Comparison of ENCODE assay signal across 8 mouse cellular contexts in the genomic region with DNA sequence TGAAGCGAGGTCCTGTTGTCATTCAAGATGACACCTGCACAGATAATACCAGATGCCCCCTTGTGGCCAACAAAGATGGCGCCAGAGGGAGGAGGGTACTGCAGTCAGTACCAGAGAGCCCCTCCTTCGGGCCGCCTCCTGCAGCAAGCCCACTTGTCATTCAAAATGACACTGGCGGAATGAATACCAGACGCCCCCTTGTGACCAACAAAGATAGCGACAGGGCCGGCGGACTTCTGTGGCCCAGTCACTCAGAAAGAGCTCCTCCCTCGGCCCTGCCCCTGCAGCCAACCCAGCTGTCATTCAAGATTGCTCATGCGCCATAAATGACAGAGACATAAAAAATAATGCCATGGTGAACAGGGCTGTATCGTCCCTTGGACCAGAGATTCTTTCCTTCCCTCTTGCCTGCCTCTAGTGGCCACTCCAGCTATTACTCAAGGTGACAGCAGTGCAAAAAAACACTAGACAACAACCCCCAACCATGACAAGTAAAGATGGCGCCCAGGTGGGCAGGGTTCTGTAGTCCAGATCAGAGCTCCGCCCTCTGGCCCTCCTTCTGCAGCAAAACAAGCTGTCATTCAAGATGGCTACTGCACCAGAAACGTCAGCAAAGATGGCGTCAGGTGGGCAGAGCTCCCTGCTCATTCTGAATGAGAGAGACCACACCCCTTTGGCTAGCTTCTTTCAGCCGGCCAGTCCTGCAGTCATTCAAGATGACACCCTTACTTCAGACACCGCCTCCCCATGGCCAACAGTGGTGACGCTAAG. TPM values are rescaled to one million over a fixed set of nuclear protein-coding genes. Genes with fewer than 3 reads are reported as not detected.
DNase-seq lines count a peak whose midpoint lies in the region; ATAC-seq and TF ChIP-seq lines count a peak whose summit lies in the region.

No protein-coding gene starts in this region.

- H3K4me2 ChIP-seq in forebrain, embryonic 15.5 days (replicated peaks), result peak overlapping the region; percentile 44
- H3K4me2 ChIP-seq in heart, postnatal 0 days (ENCODE audit: low read depth, low read length), result peak overlapping the region; percentile 43
- H3K4me2 ChIP-seq in liver, embryonic 14.5 days (ENCODE audit: low read depth), result peak overlapping the region; percentile 26

- H3K4me3 ChIP-seq in forebrain, embryonic 15.5 days, result peak overlapping the region; percentile 60
- H3K4me3 ChIP-seq in heart, postnatal 0 days (ENCODE audit: low read depth, low read length), result peak overlapping the region; percentile 34
- peak overlapping the region; percentile 21 to 58; a peak in 3 of 4 replicates for H3K4me3 ChIP-seq in liver, embryonic 14.5 days (ENCODE audit: insufficient read depth in 1 of 2, low read depth in 2 of 2, low read length in 2 of 2)

- peak; percentile 63; the same call in 1 of the 2 replicates for TF ChIP-seq EP300 in heart, postnatal 0 days (IDR thresholded peaks at IDR 0.05; ENCODE audit: low read depth)
- TF ChIP-seq EP300 in liver, embryonic 14.5 days (IDR thresholded peaks at IDR 0.05; ENCODE audit: low read depth), result no peak

- no peaks in the 10 kb centered on the region for H3K27me3 ChIP-seq in forebrain, embryonic 15.5 days
- no peaks in the 10 kb centered on the region for H3K27me3 ChIP-seq in heart, postnatal 0 days (ENCODE audit: control insufficient read depth, insufficient read depth, low read length)
- H3K27me3 ChIP-seq in liver, embryonic 14.5 days (ENCODE audit: control insufficient read depth, insufficient read depth, low read length), result peaks cover 3% of the 10 kb centered on the region; the same call in 1 of the 2 replicates

- H3K36me3 ChIP-seq in forebrain, embryonic 15.5 days, result peaks cover 16% of the 10 kb centered on the region; the same call in 1 of the 2 replicates
- H3K36me3 ChIP-seq in heart, postnatal 0 days (replicated peaks; ENCODE audit: control insufficient read depth, insufficient read depth, low read length), result 0 out of 2 replicates have a peak, but pooled peaks cover 22% of the 10 kb centered on the region
- H3K36me3 ChIP-seq in liver, embryonic 14.5 days (replicated peaks; ENCODE audit: control insufficient read depth, insufficient read depth, low read depth), result no peaks in the 10 kb centered on the region; the same call in 1 of the 2 replicates

- DNase-seq in MN1 (ENCODE audit: low spot score), result peak; percentile 90
- DNase-seq in heart, postnatal 0 days (ENCODE audit: low spot score), result peak; percentile 90
- peak; percentile 85 to 92 for DNase-seq in kidney, postnatal 4 days
- peak; percentile 39 to 62 (median 59) for DNase-seq in liver, embryonic 14.5 days (ENCODE audit: low read depth in 3 of 3, low spot score in 3 of 3)
- peak; percentile 87 for DNase-seq in ovary, adult 18-20 months (ENCODE audit: low spot score)
- no peak for DNase-seq in spleen, adult 18-20 months

- ATAC-seq in cerebellum, adult (ENCODE audit: insufficient number of reproducible peaks, low FRiP score, low TSS enrichment), result peak; percentile 46
- ATAC-seq in forebrain, embryonic 15.5 days (replicated peaks), result peak; percentile 68
- peak; percentile 54 for ATAC-seq in heart, postnatal 0 days (ENCODE audit: insufficient read depth, low read depth)
- ATAC-seq in liver, embryonic 14.5 days (ENCODE audit: insufficient read depth), result peak; percentile 25

- TF ChIP-seq CTCF in heart, postnatal 0 days (IDR thresholded peaks at IDR 0.05; ENCODE audit: low read depth), result peak; percentile 50
- peak; percentile 47 for TF ChIP-seq CTCF in liver, embryonic 14.5 days (IDR thresholded peaks at IDR 0.05; ENCODE audit: low read depth)

- peaks cover 19% of the 10 kb centered on the region for H3K9me3 ChIP-seq in forebrain, embryonic 15.5 days
- 0 out of 2 replicates have a peak, but pooled peaks cover 14% of the 10 kb centered on the region for H3K9me3 ChIP-seq in heart, postnatal 0 days (replicated peaks; ENCODE audit: control insufficient read depth, low read length)
- peaks cover 6% of the 10 kb centered on the region for H3K9me3 ChIP-seq in liver, embryonic 14.5 days (ENCODE audit: control insufficient read depth, low read length)

- H3K4me1 ChIP-seq in forebrain, embryonic 15.5 days, result no peaks in the 10 kb centered on the region; the same call in 1 of the 2 replicates
- H3K4me1 ChIP-seq in heart, postnatal 0 days (ENCODE audit: control insufficient read depth, insufficient read depth), result no peaks in the 10 kb centered on the region
- no peaks in the 10 kb centered on the region; a peak in 1 of 4 replicates for H3K4me1 ChIP-seq in liver, embryonic 14.5 days (replicated peaks; ENCODE audit: control insufficient read depth in 2 of 2, insufficient read depth in 2 of 2, low read length in 1 of 2)

- WGBS in forebrain, embryonic 15.5 days, result 50% methylated on average over 19 of the region's 19 CpGs
- WGBS in heart, postnatal 0 days, result 48% methylated on average over 19 of the region's 19 CpGs
- WGBS in liver, embryonic 14.5 days (ENCODE audit: insufficient replicate concordance), result 42% methylated on average over 19 of the region's 19 CpGs

- 0 out of 2 replicates have a peak overlapping the region, but pooled peaks have one; percentile 22 for H3K9ac ChIP-seq in forebrain, embryonic 15.5 days (replicated peaks)
- H3K9ac ChIP-seq in heart, postnatal 0 days (replicated peaks; ENCODE audit: low read depth, low read length), result no peak overlapping the region
- no peak overlapping the region for H3K9ac ChIP-seq in liver, embryonic 14.5 days (replicated peaks)

- H3K27ac ChIP-seq in forebrain, embryonic 15.5 days (replicated peaks), result peak overlapping the region; percentile 98
- peak overlapping the region; percentile 87 for H3K27ac ChIP-seq in heart, postnatal 0 days (ENCODE audit: low read depth)
- H3K27ac ChIP-seq in liver, embryonic 14.5 days, result no peak overlapping the region; the same call in 1 of the 2 replicates

RNA-seq across cellular contexts. Expression of a gene that starts 2.7 kb away (rescaled TPM):
- polyA plus RNA-seq in forebrain, embryonic 15.5 days (2015; fragmentation: Nextera tagmentation; extraction: Ambion mirVana), result 51.1 and 58.7 TPM in 2 replicates
- total RNA-seq in heart, postnatal 0 days (2014; rRNA removed; ENCODE audit: low replicate concordance), result 53.7 and 55.9 TPM in 2 replicates
- polyA plus RNA-seq in heart, postnatal 0 days (2015; fragmentation: Nextera tagmentation; extraction: Ambion mirVana), result 26.3 and 28.5 TPM in 2 replicates
- polyA plus RNA-seq in liver, embryonic 14.5 days (2012; rRNA removed), result 12.8 and 19.3 TPM in 2 replicates
- polyA plus RNA-seq in liver, embryonic 14.5 days (2014; fragmentation: Nextera tagmentation; extraction: Ambion mirVana), result 32.5 and 35.9 TPM in 2 replicates

RNA-seq across cellular contexts. Expression of a gene that starts 2.8 kb away (rescaled TPM):
- polyA plus RNA-seq in forebrain, embryonic 15.5 days (2015; fragmentation: Nextera tagmentation; extraction: Ambion mirVana), result 22.4 and 26.1 TPM in 2 replicates
- 3.1 and 3.2 TPM in 2 replicates for total RNA-seq in heart, postnatal 0 days (2014; rRNA removed; ENCODE audit: low replicate concordance)
- 1.7 and 2.2 TPM in 2 replicates for polyA plus RNA-seq in heart, postnatal 0 days (2015; fragmentation: Nextera tagmentation; extraction: Ambion mirVana)
- 1.7 and 1.8 TPM in 2 replicates for polyA plus RNA-seq in liver, embryonic 14.5 days (2012; rRNA removed)
- polyA plus RNA-seq in liver, embryonic 14.5 days (2014; fragmentation: Nextera tagmentation; extraction: Ambion mirVana), result 1.0 and 1.1 TPM in 2 replicates

RNA-seq across cellular contexts. Expression of a gene that starts 31.3 kb away (rescaled TPM):
- 3.2 and 3.7 TPM in 2 replicates for polyA plus RNA-seq in forebrain, embryonic 15.5 days (2015; fragmentation: Nextera tagmentation; extraction: Ambion mirVana)
- total RNA-seq in heart, postnatal 0 days (2014; rRNA removed; ENCODE audit: low replicate concordance), result 5.6 and 10.7 TPM in 2 replicates
- 1.3 and 1.6 TPM in 2 replicates for polyA plus RNA-seq in heart, postnatal 0 days (2015; fragmentation: Nextera tagmentation; extraction: Ambion mirVana)
- polyA plus RNA-seq in liver, embryonic 14.5 days (2012; rRNA removed), result 3.6 and 4.3 TPM in 2 replicates
- 0.72 and 1.1 TPM in 2 replicates for polyA plus RNA-seq in liver, embryonic 14.5 days (2014; fragmentation: Nextera tagmentation; extraction: Ambion mirVana)

Comparison
In these comparisons a context has a peak if more than half of its experiments do, and no peak if none do; other contexts are left out.
1. DNase-seq: peak in MN1 (single experiment), heart, postnatal 0 days (single experiment), kidney, postnatal 4 days (2 of 2), liver, embryonic 14.5 days (3 of 3) and ovary, adult 18-20 months (single experiment); none in spleen, adult 18-20 months (0 of 2).
2. Peak in every context shown above with its lines, with median percentiles within 50 percentile points of each other: ATAC-seq, H3K4me2 ChIP-seq and H3K4me3 ChIP-seq.